Comparison of ENCODE assay signal across 9 mouse cellular contexts in the genomic region with DNA sequence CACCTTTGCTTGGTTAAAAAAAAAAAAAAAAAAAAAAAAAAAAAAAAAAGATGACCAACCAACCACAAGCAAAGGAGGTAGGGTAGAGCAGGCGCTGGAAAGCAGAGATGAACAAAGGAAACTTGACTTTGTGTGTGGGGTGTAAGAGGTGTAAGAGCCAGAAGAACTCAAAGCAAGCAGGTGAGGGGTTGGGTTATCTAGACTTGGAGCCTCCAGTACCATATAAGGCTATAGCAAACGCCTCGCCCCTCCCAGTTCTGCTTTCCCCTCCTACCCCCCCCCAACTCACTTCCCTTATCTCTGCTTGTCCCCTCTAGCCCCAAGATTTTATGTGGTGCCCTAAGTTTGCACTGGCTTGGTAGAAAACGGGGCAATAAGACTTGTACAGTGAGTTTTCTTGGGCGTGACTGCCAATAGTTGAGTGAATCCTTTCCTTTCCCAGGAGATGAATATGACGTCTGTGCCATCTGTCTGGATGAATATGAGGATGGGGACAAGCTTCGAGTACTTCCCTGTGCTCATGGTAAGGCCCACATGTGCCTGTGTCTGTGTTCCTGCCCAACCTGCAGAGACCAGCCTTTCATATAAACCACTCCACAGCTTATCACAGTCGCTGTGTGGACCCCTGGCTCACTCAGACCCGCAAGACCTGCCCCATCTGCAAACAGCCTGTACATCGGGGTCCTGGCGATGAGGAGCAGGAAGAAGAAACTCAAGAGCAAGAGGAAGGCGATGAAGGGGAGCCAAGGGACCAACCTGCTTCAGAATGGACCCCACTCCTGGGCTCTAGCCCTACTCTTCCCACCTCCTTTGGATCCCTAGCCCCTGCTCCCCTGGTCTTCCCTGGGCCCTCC. TPM values are rescaled to one million over a fixed set of nuclear protein-coding genes. Genes with fewer than 3 reads are reported as not detected.
DNase-seq lines count a peak whose midpoint lies in the region; ATAC-seq and TF ChIP-seq lines count a peak whose summit lies in the region.
"Had no signal": no experiment of that assay in that cellular context is flagged by ENCODE, and none has a peak within 500 bp of the region (broad histone marks: within the 10 kb centered on the region; RNA-seq: fewer than 3 reads in every experiment).

No protein-coding gene starts in this region.

- no peak for DNase-seq in kidney, adult 2 months
- DNase-seq in naive thymus-derived CD4-positive, alpha-beta T cell, adult 2 months (ENCODE audit: low read depth): peak; percentile 87
- no peak for DNase-seq in forebrain, postnatal 0 days
- DNase-seq in forebrain, embryonic 14.5 days (ENCODE audit: low spot score): no peak

- no peaks in the 10 kb centered on the region for H3K9me3 ChIP-seq in kidney, embryonic 15.5 days (replicated peaks)
- no peaks in the 10 kb centered on the region for H3K9me3 ChIP-seq in ES-Bruce4 (replicated peaks; ENCODE audit: control insufficient read depth, insufficient read depth, low read length, poor library complexity, severe bottlenecking)
- no peaks in the 10 kb centered on the region for H3K9me3 ChIP-seq in heart, embryonic 15.5 days (replicated peaks)
- H3K9me3 ChIP-seq in forebrain, postnatal 0 days (ENCODE audit: low read length): no peaks in the 10 kb centered on the region
- no peaks in the 10 kb centered on the region for H3K9me3 ChIP-seq in forebrain, embryonic 14.5 days (replicated peaks; ENCODE audit: control insufficient read depth, low read length)

- no peak for TF ChIP-seq CTCF in kidney, adult 2 months (conservative IDR thresholded peaks at IDR 0.05; ENCODE audit: insufficient read depth, insufficient read length, low read depth, low read length)
- TF ChIP-seq CTCF in ES-Bruce4 (IDR thresholded peaks at IDR 0.05; ENCODE audit: low read depth, low read length): no peak
- no peak for TF ChIP-seq CTCF in forebrain, postnatal 0 days (IDR thresholded peaks at IDR 0.05; ENCODE audit: low read depth)

- H3K4me3 ChIP-seq in kidney, embryonic 15.5 days (replicated peaks): peak overlapping the region; percentile 4; the same call in 1 of the 2 replicates
- H3K4me3 ChIP-seq in kidney, adult 2 months (ENCODE audit: insufficient read depth, low read depth, low read length): no peak overlapping the region
- H3K4me3 ChIP-seq in ES-Bruce4 (ENCODE audit: low read depth, low read length): no peak overlapping the region
- no peak overlapping the region for H3K4me3 ChIP-seq in heart, embryonic 15.5 days
- no peak overlapping the region for H3K4me3 ChIP-seq in forebrain, postnatal 0 days (ENCODE audit: low read depth, low read length)
- H3K4me3 ChIP-seq in forebrain, embryonic 14.5 days (ENCODE audit: low read depth, low read length): no peak overlapping the region

- H3K9ac ChIP-seq in kidney, embryonic 15.5 days: no peak overlapping the region
- no peak overlapping the region for H3K9ac ChIP-seq in ES-Bruce4 (ENCODE audit: low read depth, poor library complexity, severe bottlenecking)
- H3K9ac ChIP-seq in heart, embryonic 15.5 days: no peak overlapping the region
- H3K9ac ChIP-seq in forebrain, postnatal 0 days: no peak overlapping the region
- no peak overlapping the region for H3K9ac ChIP-seq in forebrain, embryonic 14.5 days (ENCODE audit: low read length)

- peaks cover 65% of the 10 kb centered on the region for H3K4me1 ChIP-seq in kidney, embryonic 15.5 days
- H3K4me1 ChIP-seq in kidney, adult 2 months (ENCODE audit: control insufficient read depth, insufficient read depth, low read length): peaks cover 20% of the 10 kb centered on the region
- peaks cover 2% of the 10 kb centered on the region for H3K4me1 ChIP-seq in ES-Bruce4 (ENCODE audit: control insufficient read depth, insufficient read depth, low read length)
- peaks cover 62% of the 10 kb centered on the region for H3K4me1 ChIP-seq in heart, embryonic 15.5 days (replicated peaks)
- peaks cover 17% of the 10 kb centered on the region for H3K4me1 ChIP-seq in forebrain, postnatal 0 days (ENCODE audit: insufficient read depth)
- H3K4me1 ChIP-seq in forebrain, embryonic 14.5 days (ENCODE audit: control insufficient read depth, insufficient read depth, low read length): peaks cover 32% of the 10 kb centered on the region

- H3K27me3 ChIP-seq in kidney, embryonic 15.5 days: no peaks in the 10 kb centered on the region
- no peaks in the 10 kb centered on the region for H3K27me3 ChIP-seq in kidney, adult 2 months (replicated peaks; ENCODE audit: control insufficient read depth, insufficient read depth, low read length)
- H3K27me3 ChIP-seq in ES-Bruce4 (ENCODE audit: control insufficient read depth, insufficient read depth, low read length, poor library complexity, severe bottlenecking): no peaks in the 10 kb centered on the region
- no peaks in the 10 kb centered on the region for H3K27me3 ChIP-seq in heart, embryonic 15.5 days
- H3K27me3 ChIP-seq in forebrain, postnatal 0 days (ENCODE audit: insufficient read depth, low read length): no peaks in the 10 kb centered on the region
- H3K27me3 ChIP-seq in forebrain, embryonic 14.5 days (replicated peaks; ENCODE audit: control insufficient read depth, insufficient read depth, low read length): no peaks in the 10 kb centered on the region

- peaks cover 54% of the 10 kb centered on the region for H3K36me3 ChIP-seq in kidney, embryonic 15.5 days
- peaks cover 6% of the 10 kb centered on the region; the same call in 1 of the 2 replicates for H3K36me3 ChIP-seq in kidney, adult 2 months (ENCODE audit: control insufficient read depth, insufficient read depth, low read length)
- H3K36me3 ChIP-seq in ES-Bruce4 (ENCODE audit: control insufficient read depth, insufficient read depth, low read length, poor library complexity, severe bottlenecking): peaks cover 45% of the 10 kb centered on the region
- H3K36me3 ChIP-seq in heart, embryonic 15.5 days: peaks cover 37% of the 10 kb centered on the region
- peaks cover 34% of the 10 kb centered on the region for H3K36me3 ChIP-seq in forebrain, postnatal 0 days (ENCODE audit: insufficient read depth)
- H3K36me3 ChIP-seq in forebrain, embryonic 14.5 days (ENCODE audit: control insufficient read depth, insufficient read depth, low read length): peaks cover 48% of the 10 kb centered on the region

- no peak for ATAC-seq in kidney, embryonic 15.5 days (replicated peaks; ENCODE audit: low FRiP score)
- no peak for ATAC-seq in heart, embryonic 15.5 days (replicated peaks; ENCODE audit: insufficient number of reproducible peaks, insufficient read depth, low FRiP score, low read depth)
- ATAC-seq in monocyte, adult 5-6 weeks (replicated peaks; ENCODE audit: insufficient number of reproducible peaks, low FRiP score, low TSS enrichment, poor library complexity, severe bottlenecking): no peak
- ATAC-seq in forebrain, postnatal 0 days: no peak
- ATAC-seq in forebrain, embryonic 14.5 days: no peak

- TF ChIP-seq EP300 in ES-Bruce4 (IDR thresholded peaks at IDR 0.05; ENCODE audit: insufficient read depth, low read depth, low read length): no peak

- TF ChIP-seq POLR2A in kidney, adult 2 months (IDR thresholded peaks at IDR 0.05; ENCODE audit: low read depth, low read length): no peak
- no peak for TF ChIP-seq POLR2A in ES-Bruce4 (IDR thresholded peaks at IDR 0.05; ENCODE audit: insufficient read depth, low read length)

- 71% methylated on average over 12 of the region's 12 CpGs for WGBS in kidney, embryonic 15.5 days
- 68% methylated on average over 12 of the region's 12 CpGs for WGBS in kidney, adult 2 months
- 64% methylated on average over 12 of the region's 12 CpGs for WGBS in heart, embryonic 15.5 days
- 84% methylated on average over 12 of the region's 12 CpGs for WGBS in forebrain, postnatal 0 days
- 84% methylated on average over 12 of the region's 12 CpGs for WGBS in forebrain, embryonic 14.5 days

- peak overlapping the region; percentile 95; the same call in 1 of the 2 replicates for H3K4me2 ChIP-seq in kidney, embryonic 15.5 days
- peak overlapping the region; percentile 7; the same call in 1 of the 2 replicates for H3K4me2 ChIP-seq in heart, embryonic 15.5 days
- H3K4me2 ChIP-seq in forebrain, postnatal 0 days (ENCODE audit: low read depth): no peak overlapping the region
- H3K4me2 ChIP-seq in forebrain, embryonic 14.5 days (ENCODE audit: low read length): no peak overlapping the region

- H3K27ac ChIP-seq in kidney, embryonic 15.5 days: peak overlapping the region; percentile 35; the same call in 1 of the 2 replicates
- no peak overlapping the region for H3K27ac ChIP-seq in kidney, adult 2 months (ENCODE audit: insufficient read depth, low read depth, low read length)
- peak overlapping the region; percentile 55 for H3K27ac ChIP-seq in ES-Bruce4 (ENCODE audit: insufficient read depth, low read length)
- peak overlapping the region; percentile 28 for H3K27ac ChIP-seq in heart, embryonic 15.5 days
- H3K27ac ChIP-seq in forebrain, postnatal 0 days (ENCODE audit: low read depth, low read length): no peak overlapping the region
- no peak overlapping the region for H3K27ac ChIP-seq in forebrain, embryonic 14.5 days (ENCODE audit: low read depth, low read length)

RNA-seq across cellular contexts. Expression of gene Slc25a11, which starts 3.3 kb away (rescaled TPM):
- 178 and 186 TPM in 2 replicates for polyA plus RNA-seq in kidney, embryonic 15.5 days (2015; fragmentation: Nextera tagmentation; extraction: Ambion mirVana)
- 281 and 284 TPM in 2 replicates for polyA plus RNA-seq in kidney, adult 2 months (2012; rRNA removed)
- polyA plus RNA-seq in ES-Bruce4 (2011; ENCODE audit: insufficient read depth, insufficient read length, low read depth, missing spikeins): 45.0 and 48.0 TPM in 2 replicates
- 279 TPM in 2 replicates for polyA plus RNA-seq in heart, embryonic 15.5 days (2015; fragmentation: Nextera tagmentation; extraction: Ambion mirVana)
- 41.1 to 62.6 TPM (median 43.5 TPM) in 3 replicates for total RNA-seq in monocyte, adult 5-6 weeks (2017)
- 133 and 134 TPM in 2 replicates for total RNA-seq in forebrain, postnatal 0 days (2014; rRNA removed)
- polyA plus RNA-seq in forebrain, postnatal 0 days (2015; fragmentation: Nextera tagmentation; extraction: Ambion mirVana): 151 and 160 TPM in 2 replicates
- 165 and 190 TPM in 2 replicates for polyA plus RNA-seq in forebrain, embryonic 14.5 days (2014; fragmentation: Nextera tagmentation; extraction: Ambion mirVana)

RNA-seq across cellular contexts. Expression of gene Rnf167, which starts 3.5 kb away (rescaled TPM):
- polyA plus RNA-seq in kidney, embryonic 15.5 days (2015; fragmentation: Nextera tagmentation; extraction: Ambion mirVana): 115 and 122 TPM in 2 replicates
- polyA plus RNA-seq in kidney, adult 2 months (2012; rRNA removed): 118 and 123 TPM in 2 replicates
- polyA plus RNA-seq in ES-Bruce4 (2011; ENCODE audit: insufficient read depth, insufficient read length, low read depth, missing spikeins): 55.2 and 61.8 TPM in 2 replicates
- polyA plus RNA-seq in heart, embryonic 15.5 days (2015; fragmentation: Nextera tagmentation; extraction: Ambion mirVana): 75.1 and 81.2 TPM in 2 replicates
- total RNA-seq in monocyte, adult 5-6 weeks (2017): 89.4 to 129 TPM (median 90.9 TPM) in 3 replicates
- total RNA-seq in forebrain, postnatal 0 days (2014; rRNA removed): 63.2 and 76.4 TPM in 2 replicates
- polyA plus RNA-seq in forebrain, postnatal 0 days (2015; fragmentation: Nextera tagmentation; extraction: Ambion mirVana): 102 and 109 TPM in 2 replicates
- polyA plus RNA-seq in forebrain, embryonic 14.5 days (2014; fragmentation: Nextera tagmentation; extraction: Ambion mirVana): 105 and 118 TPM in 2 replicates

RNA-seq across cellular contexts. Expression of gene Pfn1, which starts 3.9 kb away (rescaled TPM):
- polyA plus RNA-seq in kidney, embryonic 15.5 days (2015; fragmentation: Nextera tagmentation; extraction: Ambion mirVana): 1,914 and 2,031 TPM in 2 replicates
- 686 and 750 TPM in 2 replicates for polyA plus RNA-seq in kidney, adult 2 months (2012; rRNA removed)
- polyA plus RNA-seq in ES-Bruce4 (2011; ENCODE audit: insufficient read depth, insufficient read length, low read depth, missing spikeins): 630 and 707 TPM in 2 replicates
- 1,318 and 1,359 TPM in 2 replicates for polyA plus RNA-seq in heart, embryonic 15.5 days (2015; fragmentation: Nextera tagmentation; extraction: Ambion mirVana)
- total RNA-seq in monocyte, adult 5-6 weeks (2017): 527 to 871 TPM (median 568 TPM) in 3 replicates
- total RNA-seq in forebrain, postnatal 0 days (2014; rRNA removed): 386 and 408 TPM in 2 replicates
- 687 and 843 TPM in 2 replicates for polyA plus RNA-seq in forebrain, postnatal 0 days (2015; fragmentation: Nextera tagmentation; extraction: Ambion mirVana)
- 793 and 798 TPM in 2 replicates for polyA plus RNA-seq in forebrain, embryonic 14.5 days (2014; fragmentation: Nextera tagmentation; extraction: Ambion mirVana)

RNA-seq across cellular contexts. Expression of gene Eno3, which starts 6.5 kb away (rescaled TPM):
- 30.3 and 38.5 TPM in 2 replicates for polyA plus RNA-seq in kidney, embryonic 15.5 days (2015; fragmentation: Nextera tagmentation; extraction: Ambion mirVana)
- polyA plus RNA-seq in kidney, adult 2 months (2012; rRNA removed): 9.2 and 30.9 TPM in 2 replicates
- 14.7 and 15.7 TPM in 2 replicates for polyA plus RNA-seq in ES-Bruce4 (2011; ENCODE audit: insufficient read depth, insufficient read length, low read depth, missing spikeins)
- 389 and 492 TPM in 2 replicates for polyA plus RNA-seq in heart, embryonic 15.5 days (2015; fragmentation: Nextera tagmentation; extraction: Ambion mirVana)
- 236 to 452 TPM (median 414 TPM) in 3 replicates for total RNA-seq in monocyte, adult 5-6 weeks (2017)
- 7.4 and 14.6 TPM in 2 replicates for total RNA-seq in forebrain, postnatal 0 days (2014; rRNA removed)
- polyA plus RNA-seq in forebrain, postnatal 0 days (2015; fragmentation: Nextera tagmentation; extraction: Ambion mirVana): 4.3 and 5.5 TPM in 2 replicates
- polyA plus RNA-seq in forebrain, embryonic 14.5 days (2014; fragmentation: Nextera tagmentation; extraction: Ambion mirVana): 5.7 and 5.9 TPM in 2 replicates

RNA-seq across cellular contexts. Expression of gene Gp1ba, which starts 11.6 kb away (rescaled TPM):
- polyA plus RNA-seq in kidney, embryonic 15.5 days (2015; fragmentation: Nextera tagmentation; extraction: Ambion mirVana): 0.19 and 0.30 TPM in 2 replicates
- polyA plus RNA-seq in kidney, adult 2 months (2012; rRNA removed): 0.03 TPM in 1 of 2 replicates, not detected in the other
- not detected in 2 replicates for polyA plus RNA-seq in ES-Bruce4 (2011; ENCODE audit: insufficient read depth, insufficient read length, low read depth, missing spikeins)
- 0.62 and 0.67 TPM in 2 replicates for polyA plus RNA-seq in heart, embryonic 15.5 days (2015; fragmentation: Nextera tagmentation; extraction: Ambion mirVana)
- total RNA-seq in monocyte, adult 5-6 weeks (2017): 0.57 to 3.3 TPM in 2 of 3 replicates, not detected in the other
- total RNA-seq in forebrain, postnatal 0 days (2014; rRNA removed): 0.10 TPM in 1 of 2 replicates, not detected in the other
- polyA plus RNA-seq in forebrain, postnatal 0 days (2015; fragmentation: Nextera tagmentation; extraction: Ambion mirVana): 0.08 and 0.18 TPM in 2 replicates
- 0.17 and 0.22 TPM in 2 replicates for polyA plus RNA-seq in forebrain, embryonic 14.5 days (2014; fragmentation: Nextera tagmentation; extraction: Ambion mirVana)
- polyA plus RNA-seq: cerebellum, adult 2 months had no signal

Comparison
In these comparisons a context has a peak if more than half of its experiments do, and no peak if none do; other contexts are left out.
1. H3K27ac ChIP-seq: peak in kidney, embryonic 15.5 days (single experiment), ES-Bruce4 (single experiment) and heart, embryonic 15.5 days (single experiment); none in kidney, adult 2 months (single experiment), forebrain, postnatal 0 days (single experiment) and forebrain, embryonic 14.5 days (single experiment).
2. H3K4me2 ChIP-seq: peak in kidney, embryonic 15.5 days (single experiment) and heart, embryonic 15.5 days (single experiment); none in forebrain, postnatal 0 days (single experiment) and forebrain, embryonic 14.5 days (single experiment).